Mouse (Mus musculus) regulatory T cell (primary cell): ENCODE measurements around the gene Lrp11.

Experiments
- in situ Hi-C: fragments of 300-600 bp; cut with MboI, MseI; formaldehyde crosslinking; loops from one replicate; pipeline ENCODE4 v1.15.1; 2025; ENCODE audit warnings: high pct_unique_total_duplicates

The Lrp11 gene

DNA sequence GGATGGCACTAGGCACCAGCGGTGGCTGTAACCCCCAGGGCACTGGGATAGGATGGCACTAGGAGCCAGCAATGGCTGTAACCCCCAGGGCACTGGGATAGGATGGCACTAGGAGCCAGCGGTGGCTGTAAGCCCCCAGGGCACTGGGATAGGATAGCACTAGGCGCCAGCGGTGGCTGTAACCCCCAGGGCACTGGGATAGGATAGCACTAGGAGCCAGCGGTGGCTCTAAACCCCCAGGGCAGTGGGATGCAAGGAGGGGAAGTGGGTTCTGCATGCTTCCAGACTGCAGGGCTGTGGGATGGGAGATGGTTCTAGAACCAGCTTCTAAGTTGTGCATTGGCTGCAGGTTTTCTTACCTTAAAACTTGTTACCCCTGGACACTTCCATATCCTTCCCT, 31.1 kb downstream of the Lrp11 start:
- in situ Hi-C loops: no loop called here

DNA sequence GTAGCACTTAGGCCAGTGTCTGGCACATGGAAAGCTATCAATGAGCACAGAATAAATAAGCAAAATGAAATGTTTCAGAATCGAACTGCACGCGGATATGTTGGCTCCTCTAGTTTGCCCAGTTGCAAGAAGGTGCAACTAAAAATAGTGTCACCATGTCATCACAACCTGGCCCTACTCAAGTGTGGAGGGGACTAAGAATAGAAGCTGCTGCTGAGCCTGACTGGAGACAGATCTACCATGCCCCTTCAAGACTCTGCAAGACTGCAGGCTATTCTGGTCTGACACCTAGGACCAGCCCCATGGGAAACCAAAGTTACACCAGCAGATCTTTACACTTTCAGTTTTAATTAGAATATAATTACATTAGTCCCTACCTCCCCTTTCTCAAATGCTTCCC, 32.8 kb downstream of the Lrp11 start:
- in situ Hi-C loops: no loop called here

DNA sequence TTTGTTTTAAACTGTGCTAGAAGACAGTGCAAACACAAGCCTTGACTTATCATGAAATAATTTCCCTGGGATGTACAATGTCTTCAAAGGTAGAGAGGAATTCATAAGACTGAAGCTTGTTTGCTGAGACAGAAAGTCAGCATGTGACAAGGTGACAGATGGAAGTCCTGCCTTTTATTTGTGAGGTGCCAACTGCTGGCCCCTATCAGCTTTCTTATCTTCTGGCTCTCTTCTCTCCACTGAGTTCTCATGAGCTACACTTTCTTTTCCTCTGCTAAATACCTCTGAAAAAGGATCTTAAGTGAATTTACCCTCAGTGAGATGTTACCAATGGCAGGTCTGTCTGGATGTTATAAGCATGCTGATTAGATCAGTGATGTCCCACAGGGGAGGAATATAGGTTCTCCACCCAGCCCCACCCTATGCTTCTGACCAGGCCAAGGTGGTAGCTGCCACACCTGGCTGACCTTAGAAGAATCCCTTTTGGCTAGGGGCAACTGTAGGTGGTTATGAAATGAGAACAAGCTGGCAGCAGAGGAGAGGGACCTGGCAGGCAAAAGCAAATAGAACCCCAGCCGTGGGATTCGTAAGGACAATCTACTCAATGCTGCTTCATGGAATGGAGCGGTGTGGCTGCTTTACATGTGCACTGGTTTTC, 34.4 kb downstream of the Lrp11 start:
- in situ Hi-C loops: no loop called here

DNA sequence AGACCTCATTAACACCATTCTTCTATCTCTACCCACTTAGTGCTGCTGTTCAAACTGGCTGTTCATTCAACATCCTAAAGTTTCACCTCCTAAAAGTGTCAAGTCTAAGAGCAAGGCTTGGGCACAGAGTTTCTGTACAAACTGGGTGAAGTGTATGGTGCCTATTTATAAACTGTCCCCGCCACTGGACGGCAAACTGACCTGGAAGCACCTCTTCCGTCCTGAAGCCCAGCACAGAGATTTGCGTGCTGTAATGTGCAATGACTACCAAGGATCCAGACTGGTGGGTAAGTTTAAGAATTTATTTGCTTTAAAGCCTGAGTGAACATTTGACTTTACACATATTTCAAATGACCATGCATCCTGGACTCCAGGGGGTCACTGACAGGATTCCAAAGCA, 39.5 kb downstream of the Lrp11 start:
- in situ Hi-C loops: no loop called here

DNA sequence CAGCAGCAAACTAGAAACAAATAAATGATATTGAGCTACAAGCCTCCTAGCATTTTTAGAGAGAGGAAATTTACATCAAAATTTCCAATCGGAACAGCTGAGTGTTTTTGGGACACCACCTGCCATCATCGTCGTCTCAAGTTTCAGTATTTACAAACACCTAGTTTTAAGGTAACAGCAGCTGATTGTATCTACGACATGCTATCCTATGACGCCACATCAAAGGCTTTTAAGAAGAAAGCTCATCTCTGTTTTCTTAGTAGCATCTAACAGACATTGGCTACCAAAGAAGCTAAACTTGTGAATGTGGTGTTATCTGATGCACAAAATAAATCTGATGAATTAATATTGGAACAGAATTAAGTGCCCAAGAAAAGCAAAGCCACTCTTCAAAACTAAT, 40.7 kb downstream of the Lrp11 start:
- in situ Hi-C loops: no loop called here

DNA sequence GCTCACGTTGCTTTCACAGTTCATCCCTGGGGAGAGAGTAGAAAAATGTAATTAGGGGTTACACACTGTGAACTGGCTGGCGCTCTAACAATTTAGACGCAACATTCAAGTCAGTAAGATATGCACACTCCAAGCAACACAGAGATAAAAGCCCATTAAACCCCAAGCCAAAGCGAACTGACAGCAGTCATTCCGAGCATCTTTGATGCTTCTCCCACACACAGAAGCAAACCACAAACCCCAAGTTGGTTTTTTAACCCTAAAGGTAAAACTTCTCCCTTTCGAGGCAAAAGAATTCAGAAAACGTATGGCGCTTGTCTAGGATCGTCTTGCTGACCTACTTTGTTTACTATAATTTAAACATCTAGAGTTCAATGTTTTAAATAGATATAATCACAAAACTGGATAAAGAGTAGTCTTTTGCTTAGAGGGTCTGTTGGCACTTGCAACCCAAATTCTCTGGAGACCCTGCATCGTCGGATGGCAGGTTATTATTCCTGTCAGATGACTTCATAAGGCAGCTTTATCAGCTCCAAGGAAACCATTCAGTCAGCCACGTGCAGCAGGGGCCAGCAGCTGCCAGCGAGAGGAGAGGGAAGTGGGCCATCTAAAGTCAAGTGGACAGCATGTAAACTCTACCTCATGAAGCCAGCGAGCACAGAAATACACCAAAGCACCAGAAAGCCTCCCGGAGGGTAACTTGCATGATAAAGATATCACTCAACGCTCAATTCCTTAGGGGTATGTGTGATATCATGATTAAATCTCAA, 41.5 kb downstream of the Lrp11 start:
- in situ Hi-C loops: no loop called here

DNA sequence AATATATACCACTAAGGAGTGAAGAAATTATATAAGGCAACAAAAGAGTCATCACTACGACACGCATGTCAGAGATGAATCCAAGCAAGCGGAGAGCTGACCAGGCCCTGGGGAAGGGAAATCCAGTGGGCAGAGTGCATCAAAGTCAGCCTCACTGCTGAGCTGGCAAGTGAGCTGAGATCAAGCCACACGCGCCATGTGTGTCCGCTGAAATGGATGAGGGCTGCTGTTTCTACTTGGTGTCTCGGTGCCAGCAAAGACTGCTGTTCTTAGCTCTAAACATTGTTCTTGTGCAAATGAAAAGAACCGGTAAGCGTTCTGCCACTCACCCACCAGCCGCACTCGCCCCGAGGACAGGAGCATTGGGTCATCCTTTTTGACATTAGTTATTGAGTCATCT, 50.8 kb downstream of the Lrp11 start:
- in situ Hi-C loops: no loop called here

DNA sequence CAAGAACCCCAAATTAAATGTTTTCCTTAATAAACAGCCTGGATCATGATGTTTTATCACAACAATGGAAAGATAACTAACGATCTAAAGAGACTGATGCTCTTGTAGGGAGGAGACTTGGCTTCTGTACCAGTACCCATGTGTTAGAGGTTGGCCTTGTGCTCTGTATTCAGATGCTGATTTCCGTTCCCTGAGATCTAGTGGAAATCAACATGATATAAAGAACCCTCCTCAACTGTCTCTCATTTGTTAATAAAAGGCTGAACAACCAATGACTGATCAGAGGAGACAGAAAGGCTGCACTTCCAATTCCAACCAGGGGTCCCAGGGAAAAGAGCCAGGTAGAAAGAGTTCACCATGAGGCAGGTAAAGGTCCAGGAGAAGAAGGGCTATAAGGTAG, 56.3 kb downstream of the Lrp11 start:
- in situ Hi-C loops: loop anchor here (5.0 kb wide), 1 partner anchor 39 kb away; no protein-coding TSS in a partner anchor

DNA sequence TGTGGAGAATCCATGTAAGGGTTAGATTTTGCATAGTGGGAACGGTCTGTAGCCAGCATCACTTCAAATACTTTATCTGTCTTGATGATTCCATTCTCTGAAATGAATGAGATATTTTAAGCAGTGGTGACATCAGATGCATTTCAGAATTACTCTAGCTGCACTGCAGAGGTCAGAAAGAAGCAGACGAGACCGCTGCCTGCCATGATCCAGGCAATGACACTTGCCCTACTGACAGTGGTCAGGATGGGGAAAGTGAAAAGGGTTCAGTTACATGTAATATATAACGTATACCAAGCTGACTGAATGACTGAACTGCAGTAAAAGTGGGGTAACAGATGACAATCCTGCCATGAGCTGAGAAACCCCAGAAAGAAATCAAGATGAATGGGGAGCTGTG, 59.5 kb downstream of the Lrp11 start:
- in situ Hi-C loops: loop anchor here (5.0 kb wide), 1 partner anchor 42 kb away; no protein-coding TSS in a partner anchor

DNA sequence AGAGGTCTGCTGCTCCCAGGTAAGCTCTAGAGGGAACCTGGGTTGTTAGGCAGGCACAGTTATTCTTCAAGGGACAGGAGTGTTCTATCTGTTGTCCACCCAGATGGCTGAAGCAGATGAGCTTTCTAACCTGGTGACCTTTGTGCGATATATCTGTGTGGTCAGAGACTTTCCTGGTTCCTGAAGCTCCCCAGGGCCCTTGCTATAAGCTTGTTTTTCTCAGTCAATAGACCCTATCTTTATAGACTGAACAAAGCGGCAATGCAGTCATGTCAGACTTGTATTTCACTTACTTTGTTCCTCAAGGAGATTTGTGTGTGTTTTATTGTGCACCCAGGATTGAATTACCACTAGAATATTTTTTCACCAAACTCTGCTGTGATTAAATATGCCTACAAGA, 61.5 kb downstream of the Lrp11 start:
- in situ Hi-C loops: no loop called here

DNA sequence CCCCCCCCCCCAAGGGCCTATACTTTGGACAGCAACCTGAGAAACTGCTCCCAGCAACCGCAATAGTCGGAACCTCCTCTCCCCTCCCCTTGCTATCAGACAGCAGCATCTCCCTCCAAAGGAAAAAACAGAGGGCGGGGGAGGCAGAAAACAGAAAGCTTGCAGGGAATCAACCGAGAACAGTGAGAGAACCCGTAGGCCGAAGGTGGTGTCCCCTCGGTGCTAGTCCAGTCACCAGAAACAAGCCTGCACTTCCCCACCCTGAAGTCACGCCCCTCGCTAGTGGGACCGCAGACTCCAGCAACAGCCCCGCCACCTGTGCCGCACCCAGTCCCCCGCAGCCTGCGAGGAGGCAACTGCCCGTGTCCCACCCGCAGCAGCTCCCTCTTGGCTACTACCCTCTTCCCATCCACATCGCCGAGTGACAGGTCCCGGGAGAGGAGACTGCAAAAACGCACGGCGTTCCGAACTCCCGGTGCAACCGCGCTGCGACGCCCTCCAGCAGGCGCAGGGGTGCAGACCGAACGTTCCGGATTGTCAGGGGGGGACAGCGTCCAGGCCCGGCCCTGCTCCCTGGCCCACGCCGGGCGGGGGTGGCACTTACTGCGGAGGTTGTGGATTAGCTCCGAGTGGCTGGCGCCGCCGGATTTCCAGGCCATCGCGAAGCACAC, 73.0 kb downstream of the Lrp11 start:
- in situ Hi-C loops: no loop called here

DNA sequence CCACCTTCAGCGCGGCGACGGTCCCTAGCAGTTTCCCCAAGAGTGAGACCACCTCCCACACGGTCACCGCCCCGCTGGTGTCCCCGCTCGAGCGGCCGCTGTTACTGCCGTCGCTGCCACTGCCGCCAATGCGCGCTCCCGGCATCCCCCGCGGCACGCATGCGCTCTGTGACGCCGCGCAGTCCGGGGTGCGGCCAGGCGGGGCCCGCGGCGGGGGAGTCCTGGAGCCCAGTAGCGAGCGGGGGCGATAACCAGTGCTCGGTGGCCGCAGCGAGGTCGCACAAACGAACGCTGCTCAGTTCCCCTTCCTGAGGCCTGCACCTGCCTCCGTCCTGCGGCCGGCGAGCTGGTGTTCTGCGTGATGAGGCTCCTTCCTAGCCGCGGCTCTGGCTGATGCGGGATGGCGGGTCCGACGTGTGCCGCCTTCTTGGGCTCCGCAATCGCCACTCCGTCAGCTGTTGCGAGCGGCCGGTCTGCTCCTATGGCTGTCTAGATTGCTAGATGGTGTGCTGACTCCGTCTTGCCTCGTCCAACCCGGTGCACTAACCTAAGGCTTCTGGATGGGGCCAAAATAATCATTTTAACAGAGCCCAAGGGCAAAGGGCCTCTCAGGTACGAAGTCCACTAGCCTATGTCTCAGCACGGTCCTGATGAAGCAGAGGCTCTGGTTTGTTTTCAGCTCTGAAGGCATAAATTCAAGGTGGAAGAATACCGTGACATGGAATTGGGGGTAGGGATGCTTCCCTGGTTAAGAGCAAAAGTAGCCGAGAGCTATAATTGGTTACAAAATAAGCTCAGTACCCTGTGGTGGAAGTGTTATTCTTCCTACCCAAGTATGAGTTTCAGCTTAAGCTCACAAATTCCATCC, 73.8 kb downstream of the Lrp11 start:
- in situ Hi-C loops: no loop called here

DNA sequence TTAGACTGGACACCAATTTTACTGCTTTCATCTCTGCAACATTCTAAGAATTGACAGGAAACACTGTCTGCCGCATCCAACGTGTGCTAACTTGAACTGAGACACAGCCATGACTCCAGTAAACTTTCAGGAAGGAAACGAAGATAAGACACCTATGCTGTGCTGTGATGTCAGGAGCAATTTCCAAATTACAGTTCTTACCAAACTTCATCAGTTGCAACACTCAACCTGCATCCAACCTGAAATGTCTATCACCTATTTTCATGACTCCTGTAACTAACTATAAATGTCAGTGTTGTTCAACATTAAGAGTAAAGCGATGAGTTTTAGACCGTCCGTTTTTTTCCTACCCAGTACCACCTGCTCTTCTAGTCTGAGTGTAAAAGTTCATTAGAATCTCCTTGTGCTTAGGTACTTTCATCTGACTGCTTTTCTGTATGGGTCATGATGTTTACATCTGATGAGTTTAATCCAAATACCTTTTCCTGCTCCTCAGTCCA, 74.5 kb downstream of the Lrp11 start:
- in situ Hi-C loops: no loop called here

DNA sequence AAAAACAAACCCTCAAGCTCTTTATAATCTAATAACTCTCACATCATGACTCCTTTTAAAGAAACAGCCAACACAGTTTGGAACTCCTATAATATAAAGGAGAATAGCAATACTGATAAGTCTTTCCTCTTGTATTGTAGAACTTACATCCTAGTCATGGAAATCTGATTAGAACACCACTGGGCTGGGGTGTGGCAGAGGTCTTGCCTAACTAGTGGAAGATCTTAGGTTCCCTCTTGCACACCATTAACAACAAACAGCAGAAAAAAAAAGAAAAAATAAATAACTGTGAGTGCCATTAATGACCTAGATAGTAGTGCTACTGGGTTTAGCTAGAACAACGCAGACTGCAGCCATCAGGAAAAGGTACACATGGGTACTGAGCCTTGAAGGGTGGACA, 75.3 kb downstream of the Lrp11 start:
- in situ Hi-C loops: no loop called here

DNA sequence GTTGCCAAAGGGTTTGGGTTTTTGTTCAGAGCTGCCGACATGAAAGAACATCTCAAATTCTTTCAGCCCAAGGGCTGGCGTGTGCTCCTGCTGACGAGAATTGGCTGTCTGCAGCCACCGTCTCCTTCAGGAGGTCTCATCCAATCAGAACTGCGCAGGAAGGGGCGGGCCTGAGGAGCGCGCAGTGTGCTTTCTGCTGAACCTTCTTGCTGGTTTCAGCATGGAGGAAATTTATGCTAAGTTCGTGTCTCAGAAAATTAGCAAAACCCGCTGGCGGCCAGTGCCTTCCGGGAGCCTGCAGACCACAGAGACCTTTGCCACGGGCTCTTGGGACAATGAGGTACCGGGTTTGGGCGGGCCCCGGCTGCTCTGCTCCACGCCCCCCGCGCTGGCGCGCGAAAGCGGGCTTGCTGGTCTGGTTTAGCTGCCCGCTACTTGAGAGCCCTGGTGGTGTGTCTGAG, 77.8 kb downstream of the Lrp11 start, which contains the start of gene Nup43:
Gene Nup43, plus strand, starts transcription at position 162 of the 461 bp plus-strand sequence.
- in situ Hi-C loops: no loop called here

DNA sequence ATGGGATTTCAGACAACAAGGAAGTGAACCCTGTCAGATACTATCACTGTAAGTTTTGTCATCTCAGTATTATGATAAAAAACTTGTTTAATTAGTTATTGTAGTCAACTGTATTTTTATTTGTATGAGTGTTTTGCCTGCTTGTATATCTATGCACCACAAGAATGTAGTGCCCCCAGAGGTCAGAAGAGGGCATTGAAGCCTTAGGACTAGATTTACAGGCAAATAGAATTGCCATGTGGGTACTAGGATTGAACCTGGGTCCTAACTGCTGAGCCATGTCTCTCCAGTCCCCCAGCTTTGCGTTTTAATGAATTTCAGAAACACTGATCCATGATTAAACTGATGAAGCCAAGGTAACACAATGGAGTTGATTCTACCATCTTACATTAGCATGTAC, 84.1 kb downstream of the Lrp11 start:
- in situ Hi-C loops: no loop called here
